Mouse (Mus musculus): ENCODE data around the gene Bbox1. TPM values are rescaled to one million over a fixed set of nuclear protein-coding genes. Genes with fewer than 3 reads are reported as not detected.

Bbox1 gene
- polyA plus RNA-seq, 1 experiment, result not detected

DNA sequence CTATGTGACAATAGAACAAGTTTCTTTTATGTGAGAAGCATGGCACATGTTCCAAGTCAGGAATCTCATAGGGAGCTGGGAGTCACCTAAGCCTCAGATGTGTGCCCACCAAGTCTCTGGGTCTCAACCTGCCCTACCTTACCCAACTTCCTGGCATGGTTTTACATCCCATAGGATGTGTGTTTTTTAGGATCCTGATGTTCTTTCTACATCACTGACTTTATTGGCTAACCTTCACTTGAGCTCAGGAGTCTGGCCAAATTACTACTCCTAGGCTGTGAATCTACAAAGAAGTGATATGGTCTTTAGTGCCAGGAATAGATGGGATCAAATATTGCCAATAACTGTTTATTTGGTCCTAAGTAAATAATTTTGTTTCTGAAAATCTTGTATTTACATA lies 88.4 kb downstream of the Bbox1 start:
- no peaks in the 10 kb centered on the region for H3K4me1 ChIP-seq (ENCODE audit: control insufficient read depth, insufficient read depth, insufficient read length)
- TF ChIP-seq CTCF (IDR thresholded peaks at IDR 0.05; ENCODE audit: extremely low read depth, insufficient read depth, insufficient read length, insufficient replicate concordance) (no peak), POLR2A (IDR thresholded peaks at IDR 0.05; ENCODE audit: low read depth, low read length) (no peak)
- DNase-seq (ENCODE audit: low read depth in 1 of 2, low spot score in 2 of 2), result no peak
- no peak overlapping the region for H3K27ac ChIP-seq (ENCODE audit: insufficient read depth, low read length)
- no peaks in the 10 kb centered on the region for H3K36me3 ChIP-seq (ENCODE audit: control insufficient read depth, insufficient read depth, low read length)
- no peaks in the 10 kb centered on the region for H3K27me3 ChIP-seq (ENCODE audit: control insufficient read depth, insufficient read depth, low read length)
- no peak overlapping the region for H3K4me3 ChIP-seq (ENCODE audit: extremely low read depth, insufficient read depth, insufficient read length)

DNA sequence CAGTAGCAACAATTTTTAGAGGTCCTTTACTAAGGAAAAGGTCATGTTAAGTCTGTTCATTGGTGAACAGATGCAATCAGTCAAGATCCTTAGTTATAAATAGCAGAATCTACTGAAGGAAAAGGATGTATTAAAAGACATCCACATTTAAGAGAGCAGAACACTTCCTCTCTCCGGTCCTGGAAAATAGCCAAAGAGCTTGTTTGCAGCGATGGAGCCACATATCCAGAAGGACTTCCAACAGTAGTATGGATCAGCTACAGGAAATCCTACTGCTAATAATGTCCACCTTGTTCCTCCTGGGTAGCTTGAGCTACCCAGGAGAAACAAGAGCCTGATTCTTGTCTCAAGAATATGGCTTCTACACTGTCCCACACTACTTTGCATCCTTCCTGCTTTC lies 91.6 kb downstream of the Bbox1 start:
- 68% methylated on average over 2 of the region's 2 CpGs for WGBS
- Histone ChIP-seq H3K27me3 (ENCODE audit: control insufficient read depth, insufficient read depth, low read length) (no peaks in the 10 kb centered on the region), H3K27ac (ENCODE audit: insufficient read depth, low read length) (no peak overlapping the region), H3K4me1 (ENCODE audit: control insufficient read depth, insufficient read depth, insufficient read length) (no peaks in the 10 kb centered on the region), H3K36me3 (ENCODE audit: control insufficient read depth, insufficient read depth, low read length) (no peaks in the 10 kb centered on the region), H3K4me3 (ENCODE audit: extremely low read depth, insufficient read depth, insufficient read length) (no peak overlapping the region)
- no peak for TF ChIP-seq POLR2A (IDR thresholded peaks at IDR 0.05; ENCODE audit: low read depth, low read length)
- TF ChIP-seq CTCF (IDR thresholded peaks at IDR 0.05; ENCODE audit: extremely low read depth, insufficient read depth, insufficient read length, insufficient replicate concordance), result no peak
- DNase-seq (ENCODE audit: low read depth in 1 of 2, low spot score in 2 of 2), result no peak

DNA sequence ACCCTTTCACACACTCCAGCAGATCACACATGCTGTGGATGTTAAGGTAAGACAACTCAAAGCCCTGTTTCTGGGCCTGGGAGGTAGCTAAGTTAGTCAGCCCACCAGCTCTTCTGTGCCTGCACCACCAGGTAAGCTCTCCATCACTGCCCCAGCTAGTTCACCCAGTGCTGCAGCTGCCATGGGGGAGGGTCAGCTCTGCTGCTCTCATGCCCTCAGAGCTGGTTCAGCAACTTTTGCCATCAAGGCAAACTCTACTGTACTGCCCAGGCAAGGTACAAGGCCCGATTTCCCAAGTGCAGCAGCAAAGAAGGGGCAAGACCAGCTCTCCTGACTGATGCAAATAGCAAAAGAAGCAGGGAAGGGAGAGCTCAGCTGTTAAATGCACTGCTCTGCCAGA lies 93.9 kb downstream of the Bbox1 start:
- no peaks in the 10 kb centered on the region for H3K36me3 ChIP-seq (ENCODE audit: control insufficient read depth, insufficient read depth, low read length)
- DNase-seq (ENCODE audit: low read depth in 1 of 2, low spot score in 2 of 2), result no peak
- H3K27ac ChIP-seq (ENCODE audit: insufficient read depth, low read length), result no peak overlapping the region
- WGBS, result 95% methylated on average over 1 of the region's 1 CpGs
- no peaks in the 10 kb centered on the region for H3K27me3 ChIP-seq (ENCODE audit: control insufficient read depth, insufficient read depth, low read length)
- TF ChIP-seq CTCF (IDR thresholded peaks at IDR 0.05; ENCODE audit: extremely low read depth, insufficient read depth, insufficient read length, insufficient replicate concordance), result no peak
- H3K4me1 ChIP-seq (ENCODE audit: control insufficient read depth, insufficient read depth, insufficient read length), result no peaks in the 10 kb centered on the region
- H3K4me3 ChIP-seq (ENCODE audit: extremely low read depth, insufficient read depth, insufficient read length), result no peak overlapping the region

DNA sequence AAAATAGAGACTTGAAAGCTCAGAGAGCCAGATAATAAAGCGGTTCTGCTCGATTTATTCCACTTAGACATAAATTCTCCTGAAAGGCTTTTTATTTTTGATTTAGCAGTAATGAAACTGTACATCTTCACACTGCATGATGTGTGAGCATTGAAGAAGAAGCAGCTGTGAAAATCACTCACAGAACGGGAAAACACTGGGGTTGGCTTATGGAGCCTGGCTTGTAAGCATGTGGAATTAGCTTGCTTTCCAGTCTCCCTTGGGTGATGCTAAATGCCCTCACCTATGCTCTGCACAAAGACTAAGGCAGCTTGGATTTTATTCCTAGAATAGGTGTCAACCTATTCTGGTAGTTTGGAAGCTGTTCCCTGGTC lies 98.7 kb downstream of the Bbox1 start:
- H3K27ac ChIP-seq (ENCODE audit: insufficient read depth, low read length), result no peak overlapping the region
- 82% methylated on average over 3 of the region's 3 CpGs for WGBS

DNA sequence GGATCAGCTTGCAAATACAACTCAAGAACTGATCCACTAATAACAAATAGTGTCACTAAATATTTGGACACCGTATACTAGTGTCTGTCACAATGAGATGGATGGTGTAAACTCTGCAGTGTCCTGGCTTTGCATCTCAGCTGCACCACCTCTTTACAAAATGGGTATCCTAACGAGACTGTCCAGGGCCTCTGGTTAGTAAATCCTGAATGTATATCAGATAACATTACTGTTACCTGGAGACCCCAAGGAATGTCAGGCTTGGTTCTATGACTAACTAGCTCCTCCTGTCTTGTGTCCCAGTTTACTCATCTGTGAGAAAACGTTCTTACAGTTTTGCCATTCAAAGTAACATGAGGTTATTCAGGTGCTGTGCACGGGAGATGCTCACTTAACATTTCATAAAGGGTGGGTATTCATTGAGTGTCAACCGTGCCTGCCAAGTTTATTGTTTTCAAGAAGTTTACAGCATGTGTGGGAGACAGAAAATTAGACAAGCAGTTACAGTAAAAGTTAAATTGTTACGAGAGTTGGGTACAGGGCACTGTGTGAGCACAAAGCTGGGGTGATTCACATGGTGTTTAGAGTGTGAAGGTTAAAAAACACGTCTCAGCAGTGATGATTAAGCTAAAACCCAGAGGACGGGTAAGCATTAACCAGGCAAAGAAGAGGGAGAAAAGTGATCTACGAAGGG lies 99.2 kb downstream of the Bbox1 start:
- no peaks in the 10 kb centered on the region for H3K27me3 ChIP-seq (ENCODE audit: control insufficient read depth, insufficient read depth, low read length)
- H3K36me3 ChIP-seq (ENCODE audit: control insufficient read depth, insufficient read depth, low read length), result no peaks in the 10 kb centered on the region
- no peaks in the 10 kb centered on the region for H3K4me1 ChIP-seq (ENCODE audit: control insufficient read depth, insufficient read depth, insufficient read length)
- WGBS, result 76% methylated on average over 9 of the region's 9 CpGs
- TF ChIP-seq POLR2A (IDR thresholded peaks at IDR 0.05; ENCODE audit: low read depth, low read length) (no peak), CTCF (IDR thresholded peaks at IDR 0.05; ENCODE audit: extremely low read depth, insufficient read depth, insufficient read length, insufficient replicate concordance) (no peak)
- no peak for DNase-seq (ENCODE audit: low read depth in 1 of 2, low spot score in 2 of 2)
- no peak overlapping the region for H3K4me3 ChIP-seq (ENCODE audit: extremely low read depth, insufficient read depth, insufficient read length)
- no peak overlapping the region for H3K27ac ChIP-seq (ENCODE audit: insufficient read depth, low read length)

More for the DNA sequence above, 98.7 kb downstream of the Bbox1 start:
- H3K4me3 ChIP-seq (ENCODE audit: extremely low read depth, insufficient read depth, insufficient read length), result no peak overlapping the region
- no peak for DNase-seq (ENCODE audit: low read depth in 1 of 2, low spot score in 2 of 2)
- H3K27me3 ChIP-seq (ENCODE audit: control insufficient read depth, insufficient read depth, low read length), result no peaks in the 10 kb centered on the region
- TF ChIP-seq POLR2A (IDR thresholded peaks at IDR 0.05; ENCODE audit: low read depth, low read length) (no peak), CTCF (IDR thresholded peaks at IDR 0.05; ENCODE audit: extremely low read depth, insufficient read depth, insufficient read length, insufficient replicate concordance) (no peak)
- no peaks in the 10 kb centered on the region for H3K36me3 ChIP-seq (ENCODE audit: control insufficient read depth, insufficient read depth, low read length)
- no peaks in the 10 kb centered on the region for H3K4me1 ChIP-seq (ENCODE audit: control insufficient read depth, insufficient read depth, insufficient read length)

DNA sequence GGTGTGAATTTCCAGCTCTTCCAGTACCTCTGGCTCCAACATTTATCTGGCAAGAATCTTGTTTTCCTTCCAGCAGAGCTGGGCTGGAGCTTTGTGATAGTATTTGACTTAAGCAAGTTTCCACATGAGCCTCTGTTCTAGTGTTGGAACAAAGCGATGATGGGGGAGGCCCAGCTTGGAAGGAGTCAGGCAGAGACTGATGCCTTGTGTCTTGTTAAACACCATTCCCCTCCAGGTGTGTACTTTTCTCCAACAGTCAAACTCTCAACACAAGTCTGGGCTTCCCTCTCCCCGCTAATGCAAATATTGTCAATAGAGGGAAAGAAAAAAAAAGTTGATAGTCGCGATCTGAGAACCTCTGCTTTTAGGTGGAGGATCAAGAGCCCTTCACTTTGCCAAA lies 100.1 kb downstream of the Bbox1 start:
- WGBS, result 90% methylated on average over 4 of the region's 4 CpGs
- Histone ChIP-seq H3K27ac (ENCODE audit: insufficient read depth, low read length) (no peak overlapping the region), H3K27me3 (ENCODE audit: control insufficient read depth, insufficient read depth, low read length) (no peaks in the 10 kb centered on the region), H3K4me3 (ENCODE audit: extremely low read depth, insufficient read depth, insufficient read length) (no peak overlapping the region), H3K36me3 (ENCODE audit: control insufficient read depth, insufficient read depth, low read length) (no peaks in the 10 kb centered on the region), H3K4me1 (ENCODE audit: control insufficient read depth, insufficient read depth, insufficient read length) (no peaks in the 10 kb centered on the region)
- DNase-seq (ENCODE audit: low read depth in 1 of 2, low spot score in 2 of 2), result no peak
- TF ChIP-seq POLR2A (IDR thresholded peaks at IDR 0.05; ENCODE audit: low read depth, low read length) (no peak), CTCF (IDR thresholded peaks at IDR 0.05; ENCODE audit: extremely low read depth, insufficient read depth, insufficient read length, insufficient replicate concordance) (no peak)

Other genes starting within 250 kb of the Bbox1 start
- 0.13 and 0.21 TPM in 2 replicates for gene Fibin, start 48.6 kb upstream of the Bbox1 start, polyA plus RNA-seq (2012; rRNA removed)